Mouse (Mus musculus) embryonic facial prominence, embryonic 12.5 days (tissue): ENCODE data around the gene Tmem43. TPM values are rescaled to one million over a fixed set of nuclear protein-coding genes. Genes with fewer than 3 reads are reported as not detected.

Experiments
- ATAC-seq: fragments of 200-750 bp; cut with Nextera tagmentation; 2 replicates; pipeline ENCODE4 v1.8.0; 2017; ENCODE audit not compliant: insufficient number of reproducible peaks, insufficient read depth, low FRiP score, low TSS enrichment
- H3K27ac ChIP-seq: fragments of 300-500 bp; sonication (generic); 2 replicates; pipeline ENCODE4 v1.5.1; 2016; ENCODE audit warnings: mild to moderate bottlenecking
- H3K27me3 ChIP-seq: fragments of 300-500 bp; sonication (generic); 2 replicates; pipeline ENCODE4 v1.6.1; 2016; ENCODE audit warnings: mild to moderate bottlenecking, moderate library complexity
- H3K36me3 ChIP-seq: fragments of 300-500 bp; sonication (generic); 2 replicates; pipeline ENCODE4 v1.6.1; 2016; ENCODE audit warnings: mild to moderate bottlenecking
- H3K4me1 ChIP-seq: fragments of 300-500 bp; sonication (generic); 2 replicates; pipeline ENCODE4 v1.6.1; 2016
- H3K4me2 ChIP-seq: fragments of 300-500 bp; sonication (generic); replicated peaks from 2 replicates; pipeline ENCODE4 v1.6.1; 2016; ENCODE audit warnings: mild to moderate bottlenecking, moderate library complexity
- H3K4me3 ChIP-seq: fragments of 300-500 bp; sonication (generic); 2 replicates; pipeline ENCODE4 v1.5.1; 2016; ENCODE audit warnings: mild to moderate bottlenecking
- H3K9ac ChIP-seq: fragments of 300-500 bp; sonication (generic); 2 replicates; pipeline ENCODE4 v1.6.1; 2016; ENCODE audit warnings: mild to moderate bottlenecking, moderate library complexity
- H3K9me3 ChIP-seq: fragments of 300-500 bp; sonication (generic); 2 replicates; pipeline ENCODE4 v1.6.1; 2016; ENCODE audit warnings: mild to moderate bottlenecking, moderate library complexity
- WGBS: fragments of 180-500 bp; shearing (Covaris S2); methylation state at CpG from one replicate; pipeline ENCODE4 v1.1.7; 2016; 5-methylcytosine and 5-hydroxymethylcytosine counted together
- polyA plus RNA-seq: library from polyadenylated mRNA; unstranded; fragments of >200 nt; fragmentation: Nextera tagmentation; extraction: Ambion mirVana; gene quantifications from 2 replicates; pipeline ENCODE4 v1.2.1, GENCODE M21; 2016

The Tmem43 gene
- polyA plus RNA-seq, 1 experiment from 2014 or later, result 62.2 TPM

DNA sequence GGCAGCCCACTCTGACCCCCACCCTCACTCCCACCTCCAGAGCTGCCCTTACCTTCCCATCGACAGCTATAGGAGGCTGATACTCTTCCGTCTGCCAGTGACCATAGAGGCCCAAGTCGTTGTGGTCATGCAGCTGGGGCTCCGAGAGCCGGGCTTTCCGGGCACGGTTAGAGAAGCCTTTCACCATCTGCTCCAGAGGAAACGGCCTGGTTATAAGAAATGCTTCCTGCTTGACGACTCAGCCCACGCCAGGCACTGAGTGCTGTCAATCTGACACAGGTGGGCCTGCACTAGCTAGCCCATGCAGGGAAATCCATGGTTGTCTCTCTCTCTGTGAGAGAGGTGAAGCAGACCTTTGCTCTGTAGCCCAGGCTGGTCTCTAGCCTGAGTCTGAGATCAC lies 19.6 kb downstream of the Tmem43 start:
- Histone ChIP-seq H3K4me3 (no peak overlapping the region), H3K36me3 (peaks cover 77% of the 10 kb centered on the region), H3K4me2 (no peak overlapping the region), H3K9me3 (no peaks in the 10 kb centered on the region), H3K27ac (no peak overlapping the region), H3K4me1 (no peaks in the 10 kb centered on the region), H3K27me3 (no peaks in the 10 kb centered on the region), H3K9ac (no peak overlapping the region)
- ATAC-seq, result no peak
- WGBS, result 84% methylated on average over 10 of the region's 10 CpGs

DNA sequence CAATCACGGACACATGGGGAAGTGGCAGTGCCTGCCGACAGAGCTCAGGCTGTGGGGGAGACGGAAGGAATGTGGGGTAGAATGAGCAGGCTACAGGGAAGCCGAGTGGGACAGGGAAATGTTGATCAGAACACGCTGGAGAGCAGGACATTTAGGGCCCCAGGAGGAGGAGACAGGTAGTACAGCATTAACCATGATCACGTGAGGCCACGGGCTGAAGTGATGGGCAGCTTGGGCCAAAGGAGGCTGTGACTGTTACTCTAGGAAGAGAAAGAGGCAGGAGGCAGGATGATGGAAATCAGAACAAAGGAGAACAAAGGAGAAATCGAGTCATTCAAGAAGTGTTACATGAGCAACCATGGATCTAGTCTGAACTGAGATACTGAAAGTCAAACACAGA lies 21.0 kb downstream of the Tmem43 start:
- no peak for ATAC-seq
- Histone ChIP-seq H3K4me3 (no peak overlapping the region), H3K4me2 (no peak overlapping the region), H3K27ac (no peak overlapping the region), H3K27me3 (no peaks in the 10 kb centered on the region), H3K4me1 (no peaks in the 10 kb centered on the region), H3K36me3 (peaks cover 82% of the 10 kb centered on the region), H3K9ac (no peak overlapping the region), H3K9me3 (no peaks in the 10 kb centered on the region)
- WGBS, result 87% methylated on average over 8 of the region's 8 CpGs

DNA sequence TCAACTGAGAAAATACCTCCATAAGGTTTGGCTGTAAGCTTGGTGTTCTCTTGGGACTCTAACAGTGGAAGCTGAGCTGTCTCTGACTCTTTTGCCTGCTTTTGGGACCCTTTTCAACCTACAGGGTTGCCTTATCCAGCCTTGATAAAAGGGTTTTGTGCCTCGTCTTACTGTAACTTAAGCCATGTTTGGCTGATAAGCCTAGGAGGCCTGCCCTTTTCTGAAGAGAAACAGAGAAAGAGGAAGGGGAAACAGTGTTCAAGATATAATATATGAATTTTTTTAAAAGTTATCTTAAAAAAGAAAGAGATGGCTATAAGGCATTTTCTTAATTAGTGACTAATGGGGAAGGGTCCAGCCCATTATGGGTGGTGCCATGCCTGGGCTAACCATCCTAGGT lies 29.8 kb downstream of the Tmem43 start:
- Histone ChIP-seq H3K27ac (no peak overlapping the region), H3K9ac (no peak overlapping the region), H3K9me3 (no peaks in the 10 kb centered on the region), H3K4me3 (no peak overlapping the region), H3K36me3 (peaks cover 94% of the 10 kb centered on the region), H3K4me1 (no peaks in the 10 kb centered on the region), H3K4me2 (no peak overlapping the region), H3K27me3 (no peaks in the 10 kb centered on the region)
- no peak for ATAC-seq
- WGBS, result 78% methylated on average over 1 of the region's 1 CpGs

DNA sequence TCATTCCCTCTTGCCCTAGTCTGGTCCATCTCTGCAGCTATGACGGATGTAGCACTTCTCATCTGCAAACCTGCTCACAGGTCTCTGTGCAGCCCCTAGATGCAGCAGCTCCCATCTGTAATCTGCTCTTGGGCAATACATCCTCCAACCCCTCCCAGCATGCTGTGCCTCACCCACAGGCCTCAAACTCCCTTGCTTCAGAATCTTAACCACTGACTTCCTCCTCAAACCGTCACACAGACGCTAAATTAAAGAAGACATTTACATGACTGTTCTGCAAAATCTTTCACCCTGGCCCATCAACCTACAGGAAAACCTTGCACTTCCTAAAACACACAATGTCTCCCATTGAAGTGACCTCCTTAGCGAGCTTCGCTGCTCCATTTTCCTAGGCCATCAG lies 32.5 kb downstream of the Tmem43 start:
- no peak overlapping the region for H3K4me3 ChIP-seq
- H3K27ac ChIP-seq, result no peak overlapping the region
- H3K36me3 ChIP-seq, result peaks cover 76% of the 10 kb centered on the region
- ATAC-seq, result no peak
- H3K4me2 ChIP-seq, result no peak overlapping the region
- no peaks in the 10 kb centered on the region for H3K4me1 ChIP-seq
- 95% methylated on average over 5 of the region's 5 CpGs for WGBS
- no peaks in the 10 kb centered on the region for H3K27me3 ChIP-seq
- H3K9me3 ChIP-seq, result no peaks in the 10 kb centered on the region
- no peak overlapping the region for H3K9ac ChIP-seq

DNA sequence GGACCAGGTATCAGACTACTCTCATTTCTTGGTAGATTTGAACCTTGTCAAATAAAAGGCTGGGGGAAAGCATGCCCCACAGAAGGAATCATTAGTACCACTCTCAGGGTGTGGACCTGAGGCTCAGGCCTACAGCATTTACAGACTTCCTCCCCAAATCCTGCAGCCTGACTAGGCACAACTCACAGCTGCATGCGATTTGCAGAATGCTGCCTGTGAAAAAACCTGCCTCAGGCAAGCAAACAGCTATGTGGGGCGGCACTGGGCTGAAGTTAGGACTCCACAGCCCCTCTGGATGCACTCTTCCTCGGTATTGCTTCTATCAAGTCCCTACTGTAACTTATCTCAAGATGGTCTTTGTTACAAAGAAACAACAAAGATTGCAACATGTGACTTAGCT lies 34.5 kb downstream of the Tmem43 start:
- no peak for ATAC-seq

DNA sequence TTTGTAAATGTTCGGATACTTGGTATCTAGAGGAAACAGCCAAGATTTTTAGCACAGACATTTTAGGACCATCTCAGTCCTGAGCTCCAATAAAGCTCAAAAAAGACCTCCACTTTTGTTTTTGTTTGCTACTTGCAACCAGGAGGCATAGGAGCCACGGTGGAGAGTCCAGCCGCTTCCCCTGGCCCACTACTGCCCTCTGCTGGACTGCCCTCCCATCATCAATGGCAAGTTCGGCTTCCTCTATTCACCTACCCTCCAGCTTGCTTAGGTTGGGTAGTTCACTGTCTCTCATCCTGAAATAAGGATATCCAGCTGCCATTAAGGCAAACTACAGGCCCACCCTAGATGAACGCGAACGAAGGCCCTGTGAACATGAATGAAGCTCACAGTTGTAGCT lies 35.8 kb downstream of the Tmem43 start:
- WGBS, result 42% methylated on average over 7 of the region's 7 CpGs
- Histone ChIP-seq H3K9ac (no peak overlapping the region), H3K27ac (no peak overlapping the region), H3K4me1 (peaks cover 2% of the 10 kb centered on the region; the same call in 1 of the 2 replicates), H3K27me3 (no peaks in the 10 kb centered on the region), H3K36me3 (peaks cover 47% of the 10 kb centered on the region), H3K9me3 (no peaks in the 10 kb centered on the region), H3K4me3 (no peak overlapping the region), H3K4me2 (no peak overlapping the region)
- ATAC-seq, result no peak

More for the DNA sequence above, 34.5 kb downstream of the Tmem43 start:
- Histone ChIP-seq H3K4me2 (no peak overlapping the region), H3K9ac (no peak overlapping the region), H3K4me3 (no peak overlapping the region), H3K9me3 (no peaks in the 10 kb centered on the region), H3K27ac (no peak overlapping the region), H3K36me3 (peaks cover 60% of the 10 kb centered on the region), H3K27me3 (no peaks in the 10 kb centered on the region), H3K4me1 (no peaks in the 10 kb centered on the region)
- WGBS, result 57% methylated on average over 3 of the region's 3 CpGs

DNA sequence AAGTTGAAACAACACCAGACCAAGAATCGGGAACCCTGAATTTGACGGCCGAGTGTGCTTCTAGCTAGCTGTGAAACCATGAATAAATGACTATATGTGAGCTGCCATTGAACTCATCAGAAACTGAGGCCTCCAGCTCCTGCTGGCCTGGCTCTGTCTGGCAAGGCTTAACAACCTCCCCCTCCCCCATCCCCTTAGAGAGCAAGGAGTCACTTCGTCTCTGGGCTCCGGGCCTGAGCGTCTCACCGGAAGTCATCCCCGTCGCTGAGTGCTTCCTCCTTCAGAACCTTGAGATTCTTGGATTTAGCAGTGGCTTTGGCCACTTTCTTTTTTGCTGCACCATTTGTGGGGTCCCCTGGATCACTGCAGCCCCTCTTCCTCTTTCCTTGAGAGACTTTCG lies 36.7 kb downstream of the Tmem43 start:
- no peaks in the 10 kb centered on the region for H3K27me3 ChIP-seq
- 81% methylated on average over 10 of the region's 10 CpGs for WGBS
- no peak overlapping the region for H3K4me2 ChIP-seq
- no peak for ATAC-seq
- no peak overlapping the region for H3K27ac ChIP-seq
- H3K9ac ChIP-seq, result no peak overlapping the region
- H3K4me3 ChIP-seq, result no peak overlapping the region
- peaks cover 8% of the 10 kb centered on the region; the same call in 1 of the 2 replicates for H3K4me1 ChIP-seq
- no peaks in the 10 kb centered on the region for H3K9me3 ChIP-seq
- H3K36me3 ChIP-seq, result peaks cover 39% of the 10 kb centered on the region

DNA sequence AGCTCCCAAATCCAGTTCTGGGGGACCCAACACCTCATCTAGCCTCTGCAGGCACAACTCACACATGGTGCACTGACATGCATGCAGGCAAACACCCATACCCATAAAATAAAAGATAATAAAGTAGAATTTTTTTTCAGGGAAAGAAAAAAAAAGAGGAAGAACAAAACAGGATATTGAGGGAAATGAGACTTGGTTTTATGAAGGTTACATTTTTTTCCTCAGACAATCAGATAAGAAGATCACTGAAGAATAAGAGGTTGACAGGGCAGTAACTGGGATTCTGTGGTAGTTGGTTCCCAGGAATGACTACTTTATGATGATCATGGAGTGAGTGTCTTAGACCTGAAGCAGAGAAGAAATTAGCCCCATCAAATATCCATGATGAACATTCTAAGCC lies 40.6 kb downstream of the Tmem43 start:
- ATAC-seq, result no peak
- H3K27me3 ChIP-seq, result no peaks in the 10 kb centered on the region
- H3K4me3 ChIP-seq, result no peak overlapping the region
- H3K4me2 ChIP-seq, result 0 out of 2 replicates have a peak overlapping the region, but pooled peaks have one; percentile 50
- H3K9me3 ChIP-seq, result no peaks in the 10 kb centered on the region
- H3K27ac ChIP-seq, result no peak overlapping the region
- H3K4me1 ChIP-seq, result peaks cover 16% of the 10 kb centered on the region
- H3K36me3 ChIP-seq, result peaks cover 21% of the 10 kb centered on the region
- no peak overlapping the region for H3K9ac ChIP-seq

DNA sequence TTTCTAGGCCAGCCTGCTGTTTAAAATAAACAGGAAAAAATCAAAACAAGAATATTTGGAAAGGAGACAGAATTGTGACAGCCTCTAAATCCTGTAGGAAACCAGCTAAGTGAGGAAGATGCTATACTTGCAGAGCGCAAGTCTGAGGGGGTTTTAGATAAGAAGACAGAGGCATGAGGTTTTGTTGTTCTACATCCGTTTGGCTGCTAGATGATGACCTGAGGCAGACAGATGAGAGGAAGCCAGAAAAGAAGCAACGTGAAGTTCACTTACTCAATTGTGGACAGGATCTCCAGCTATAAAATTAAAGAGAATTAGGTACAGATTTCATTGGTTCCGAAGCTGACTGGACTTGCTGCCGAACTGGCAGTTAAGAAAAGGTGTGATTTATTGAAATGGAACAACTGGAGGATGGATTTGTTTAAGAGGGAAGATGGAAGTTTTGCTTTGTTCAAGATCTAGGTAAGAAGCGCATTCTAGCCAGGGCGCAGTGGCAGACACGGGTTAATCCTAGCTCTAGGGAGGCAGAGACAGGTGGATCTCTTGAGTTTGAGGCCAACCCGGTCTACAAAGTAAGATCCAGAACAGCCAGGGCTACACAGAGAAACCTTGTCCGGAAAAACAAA lies 41.3 kb downstream of the Tmem43 start:
- Histone ChIP-seq H3K9ac (peak overlapping the region; percentile 68), H3K27ac (0 out of 2 replicates have a peak overlapping the region, but pooled peaks have one; percentile 51), H3K36me3 (peaks cover 28% of the 10 kb centered on the region), H3K4me1 (peaks cover 16% of the 10 kb centered on the region), H3K4me2 (peak overlapping the region; percentile 50), H3K9me3 (no peaks in the 10 kb centered on the region), H3K27me3 (no peaks in the 10 kb centered on the region), H3K4me3 (peak overlapping the region; percentile 78)
- WGBS, result 28% methylated on average over 10 of the region's 10 CpGs
- no peak for ATAC-seq

DNA sequence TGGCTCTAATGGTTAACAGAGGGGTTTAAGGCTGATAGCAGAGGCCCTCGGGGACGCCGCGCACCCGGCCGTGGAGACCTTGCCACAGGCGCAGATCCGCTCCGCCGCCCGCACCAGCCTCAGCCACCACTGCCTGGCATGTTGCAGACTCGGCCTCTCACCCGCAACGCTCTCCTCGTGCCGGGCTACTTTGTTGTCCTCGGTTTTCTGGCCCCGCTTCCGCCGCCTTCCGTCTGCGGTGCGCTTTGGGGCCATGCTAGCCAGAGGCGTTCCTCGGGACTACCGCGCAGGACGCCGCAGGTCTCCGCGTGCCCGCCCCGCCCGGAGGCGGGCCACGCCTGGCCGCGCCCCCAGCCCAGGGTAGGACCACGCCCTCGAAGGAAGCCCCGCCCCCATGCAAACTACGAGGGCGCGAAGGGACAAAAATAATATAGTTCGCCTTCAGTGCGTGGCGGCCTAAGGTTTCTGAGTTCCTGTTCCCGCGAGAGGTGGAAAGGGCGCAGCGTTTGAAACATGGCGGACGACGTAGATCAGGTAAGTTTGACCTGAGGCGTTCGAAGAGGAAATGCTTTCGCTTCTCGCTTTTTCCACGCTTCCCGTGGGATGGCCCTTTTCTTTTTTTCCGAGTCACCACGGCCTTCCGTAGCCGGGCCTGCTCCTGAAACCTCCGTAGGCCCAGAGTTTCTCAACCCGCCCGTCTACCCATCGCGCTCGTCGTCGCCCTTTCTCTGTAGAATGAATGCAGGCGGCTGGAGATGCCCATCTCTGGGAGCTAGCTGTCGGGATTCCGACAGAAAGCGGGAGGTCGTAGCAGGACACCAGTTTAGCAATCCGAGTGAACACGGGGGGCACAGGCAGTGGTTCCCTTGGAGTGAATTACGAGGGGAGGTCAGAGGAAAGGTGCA lies 42.3 kb downstream of the Tmem43 start, which contains the start of the genes Xpc and Lsm3:
Gene Xpc (minus strand): TSS at position 344 of the 905 bp plus-strand sequence.
Gene Lsm3 (plus strand): TSS at position 384 of the 905 bp plus-strand sequence.
- ATAC-seq, result peak; percentile 96
- H3K27me3 ChIP-seq, result no peaks in the 10 kb centered on the region
- H3K4me1 ChIP-seq, result peaks cover 16% of the 10 kb centered on the region
- H3K27ac ChIP-seq, result peak within 1 kb of the TSS; percentile 51
- H3K4me2 ChIP-seq, result peak within 1 kb of the TSS; percentile 79
- under 1% methylated on average over 80 of the region's 80 CpGs for WGBS
- no peaks in the 10 kb centered on the region for H3K9me3 ChIP-seq
- H3K36me3 ChIP-seq, result peaks cover 31% of the 10 kb centered on the region
- peak within 1 kb of the TSS; percentile 74 for H3K9ac ChIP-seq
- H3K4me3 ChIP-seq, result peak within 1 kb of the TSS; percentile 78

DNA sequence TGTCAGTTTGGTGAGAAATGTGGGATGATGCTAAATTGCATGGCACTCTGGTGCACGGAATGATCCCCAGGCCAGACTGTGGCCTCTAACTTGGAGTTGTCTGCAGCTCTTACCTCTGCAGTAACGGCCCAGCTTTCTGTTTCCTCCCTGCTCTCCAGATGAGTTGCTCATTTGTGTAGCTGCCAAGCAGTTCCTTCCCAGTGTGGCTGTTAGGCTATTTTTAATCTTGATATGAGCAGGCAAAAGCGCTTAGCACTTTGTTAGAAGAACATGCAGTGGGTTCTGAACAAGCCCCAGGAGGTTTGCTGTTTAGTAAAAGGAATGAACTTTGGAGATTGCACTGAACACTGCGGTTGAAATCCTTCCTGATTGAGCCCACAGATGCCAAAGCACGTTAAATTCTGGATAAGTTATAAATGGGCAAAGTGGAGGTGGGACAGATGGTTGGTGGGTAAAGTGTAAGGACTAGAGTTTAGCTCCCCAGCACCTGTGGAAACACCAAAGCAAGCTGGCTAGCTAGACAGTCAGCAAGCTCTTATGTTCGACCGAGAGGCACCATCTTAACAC lies 45.0 kb downstream of the Tmem43 start:
- ATAC-seq, result no peak
- Histone ChIP-seq H3K4me1 (peaks cover 16% of the 10 kb centered on the region), H3K27me3 (no peaks in the 10 kb centered on the region), H3K27ac (no peak overlapping the region), H3K9ac (no peak overlapping the region), H3K4me3 (no peak overlapping the region), H3K9me3 (no peaks in the 10 kb centered on the region), H3K4me2 (no peak overlapping the region), H3K36me3 (peaks cover 58% of the 10 kb centered on the region)
- WGBS, result 90% methylated on average over 7 of the region's 7 CpGs
